Mouse (Mus musculus) frontal cortex, postnatal 14 days (tissue): ENCODE measurements at regions not wholly inside any gene's neighbourhood (a gene's known extent, or its start where the extent isn't known, plus 50 kb on each side); places are given as distances from the start of the nearest gene placed in this dataset.
"Not testable (repeated sequence)": the region's sequence is repeated elsewhere in the genome, so short reads cannot be mapped to it uniquely, and the experiment has no call there.

Experiments
- DNase-seq, 2 experiments: peaks; one replicate each; pipeline ENCODE4 v3.0.0; 2022; ENCODE audit warnings: low spot score in 2 of 2

DNA sequence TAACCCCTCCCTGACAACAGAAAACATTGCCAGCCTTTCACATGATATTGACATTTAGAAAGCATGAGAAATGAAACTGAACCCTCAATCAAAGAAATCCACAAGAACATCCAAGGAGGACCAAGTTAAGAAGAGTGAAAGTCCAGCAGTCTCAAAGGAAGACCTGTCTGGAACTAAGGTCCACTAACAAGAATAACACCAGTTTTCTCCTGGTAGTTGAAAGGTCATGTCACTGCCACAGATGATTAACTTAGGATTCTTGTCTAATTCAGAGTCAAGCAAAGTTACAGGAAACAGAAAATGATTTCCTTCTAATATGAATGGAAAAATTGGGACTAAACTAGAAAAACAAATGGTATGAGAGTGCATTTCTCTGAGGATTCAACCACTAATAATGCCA is 790.7 kb downstream of the Cypt12 start:
- no peak for DNase-seq

DNA sequence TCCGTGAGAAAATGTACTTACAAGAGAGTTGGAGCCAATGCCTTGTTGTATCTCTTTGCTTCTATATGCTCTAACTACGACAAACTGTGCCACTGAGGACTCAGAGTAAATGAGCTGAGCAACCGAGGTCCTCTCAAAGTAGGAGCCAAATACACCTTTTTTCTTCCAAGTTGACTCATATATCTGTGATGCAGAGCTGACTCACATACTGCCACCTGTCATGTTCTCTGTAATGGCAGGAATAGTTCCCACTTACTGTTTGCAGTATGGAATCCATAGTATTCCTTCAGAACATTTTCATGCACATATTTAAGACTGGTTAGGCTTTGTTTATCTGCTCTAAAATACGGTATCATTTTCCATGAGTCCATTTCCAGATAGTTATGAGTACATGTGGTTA is 792.1 kb downstream of the Cypt12 start:
- no peak for DNase-seq

DNA sequence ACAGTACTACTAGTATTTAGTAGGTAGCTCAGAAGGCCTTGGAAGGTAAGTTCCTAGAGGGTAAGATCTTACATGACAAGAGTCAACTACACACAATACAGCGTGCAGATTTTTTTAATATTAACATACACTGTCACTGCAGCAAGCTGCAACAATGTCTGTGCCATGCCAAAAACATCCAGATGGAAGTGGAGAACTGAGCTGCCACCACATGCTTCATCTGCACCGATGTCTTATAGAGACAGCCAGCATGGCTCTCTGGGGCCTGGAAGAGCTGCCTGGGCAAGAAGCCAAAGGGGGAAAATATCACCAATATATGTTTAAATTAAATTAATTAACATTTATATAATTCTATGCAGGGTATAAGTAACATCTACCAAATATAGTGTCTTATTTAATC is 795.3 kb downstream of the Cypt12 start:
- no peak for DNase-seq

DNA sequence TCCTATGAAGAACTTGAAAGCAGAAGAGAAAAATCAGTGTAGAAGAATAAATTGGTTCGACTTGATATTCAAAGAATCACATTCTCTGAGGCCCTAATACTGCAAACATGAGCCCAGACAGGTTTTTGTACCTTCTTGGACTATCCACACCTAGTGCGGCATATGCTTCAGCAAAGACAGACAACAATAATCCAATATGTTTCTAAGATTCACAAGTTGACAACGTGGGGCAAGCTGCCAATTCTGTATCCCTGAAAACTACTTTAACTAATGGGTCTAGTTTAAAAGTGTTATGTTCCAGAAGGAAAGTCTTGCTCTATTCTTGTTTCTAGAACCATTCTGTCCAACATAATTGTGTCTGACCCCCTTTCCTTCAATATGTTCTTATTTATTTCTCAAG is 796.0 kb downstream of the Cypt12 start:
- no peak for DNase-seq

DNA sequence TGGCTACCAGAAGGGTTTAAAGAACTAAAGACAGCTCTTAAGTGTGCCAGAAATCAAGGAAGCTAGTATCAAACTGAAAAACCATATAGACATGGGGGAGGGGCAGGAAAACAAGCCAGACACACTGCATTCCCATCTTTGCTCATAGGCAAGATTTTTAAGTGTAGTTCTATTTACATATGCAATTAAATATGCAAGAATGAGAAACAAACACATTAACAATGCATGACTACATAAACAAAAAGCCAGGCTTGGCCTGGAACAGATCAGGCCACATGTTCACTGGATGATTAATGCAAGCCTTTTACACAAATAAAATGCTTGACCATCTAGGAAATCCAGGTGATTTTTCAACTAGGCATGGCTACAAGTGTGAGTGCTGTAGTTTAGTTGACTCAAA is 798.0 kb downstream of the Cypt12 start:
- DNase-seq, result no peak

DNA sequence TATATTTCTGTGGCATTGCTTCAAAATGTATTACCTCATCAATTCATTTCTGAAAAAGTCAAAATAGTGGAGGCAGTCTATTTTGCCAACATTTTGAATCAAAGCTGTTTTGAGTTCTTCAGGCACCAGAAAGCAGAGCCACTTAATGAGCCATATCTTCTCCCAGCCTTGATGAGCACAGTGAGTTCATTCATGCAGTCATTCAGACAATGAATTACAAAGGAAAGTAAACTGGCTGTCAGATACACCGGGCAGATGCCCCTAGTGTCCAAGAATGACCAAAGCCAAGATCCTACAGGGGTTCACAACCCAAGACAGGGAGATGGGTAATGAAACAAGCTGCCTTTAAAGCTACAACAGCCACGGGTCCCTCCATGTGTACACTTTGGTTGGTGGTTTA is 798.7 kb downstream of the Cypt12 start:
- DNase-seq, result no peak

DNA sequence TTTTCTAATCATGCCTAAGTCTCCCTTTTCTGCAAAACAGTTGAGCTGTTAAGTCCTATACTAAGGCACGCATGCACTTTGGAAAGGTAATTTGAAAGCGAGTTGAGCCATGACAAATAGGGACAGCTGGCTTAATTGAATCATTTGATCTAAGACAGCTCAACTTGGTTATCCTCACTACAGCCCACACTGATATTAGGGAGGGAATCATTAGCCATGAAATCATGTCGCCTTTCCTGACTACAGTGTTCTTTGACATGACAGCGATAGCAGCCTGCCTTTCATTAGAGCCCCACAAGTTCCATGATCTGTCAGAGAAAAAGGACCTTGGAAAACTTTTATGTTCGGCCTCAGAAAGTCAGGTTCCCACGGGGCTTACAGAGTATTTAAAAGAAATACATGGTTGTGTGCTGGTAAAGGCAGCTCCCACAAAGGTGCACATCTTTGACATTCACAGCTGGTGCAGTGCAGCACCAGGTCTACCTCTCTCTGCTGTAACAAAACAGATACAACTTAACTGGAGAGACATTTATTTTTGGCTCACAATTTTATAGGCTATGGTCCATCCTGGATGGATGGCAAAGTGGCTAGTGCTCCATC is 803.5 kb downstream of the Cypt12 start:
- no peak for DNase-seq

DNA sequence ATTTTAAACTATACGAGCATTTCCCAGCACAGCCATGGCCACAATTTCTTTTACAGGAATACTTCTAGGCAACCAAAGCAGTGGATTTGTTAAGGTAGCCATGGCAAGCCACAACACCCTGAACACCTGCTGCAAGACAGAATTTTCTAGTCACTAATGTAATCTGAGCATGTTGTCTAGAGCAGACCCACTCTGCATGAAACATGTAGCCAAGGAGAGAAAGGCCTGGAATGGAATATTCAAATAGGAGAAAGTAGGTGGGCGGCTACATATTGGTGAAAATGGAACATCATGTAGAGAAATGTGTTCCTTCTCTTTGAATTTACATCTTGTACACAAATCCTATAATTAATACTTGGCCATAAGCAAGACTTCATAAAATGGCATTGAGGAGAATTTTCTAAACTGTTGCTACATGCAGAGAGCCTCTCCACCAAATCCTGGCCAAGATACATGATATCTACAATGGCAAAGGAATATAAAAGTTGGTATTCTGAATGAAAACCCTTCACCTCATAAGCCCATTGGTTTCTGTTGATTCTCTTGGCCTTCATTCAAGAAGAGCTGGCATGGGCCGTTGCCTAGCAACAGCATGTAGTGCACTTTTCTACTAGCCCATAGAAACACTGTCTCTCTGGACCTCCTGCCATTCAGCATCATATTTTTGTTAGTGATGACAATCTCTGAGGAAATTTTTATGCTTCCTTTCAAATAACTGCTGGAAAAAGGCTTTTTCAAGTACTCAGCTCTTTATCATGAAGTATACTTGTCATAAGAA is 816.3 kb downstream of the Cypt12 start:
- DNase-seq, result peak in 1 of 2 experiments; percentile 18

DNA sequence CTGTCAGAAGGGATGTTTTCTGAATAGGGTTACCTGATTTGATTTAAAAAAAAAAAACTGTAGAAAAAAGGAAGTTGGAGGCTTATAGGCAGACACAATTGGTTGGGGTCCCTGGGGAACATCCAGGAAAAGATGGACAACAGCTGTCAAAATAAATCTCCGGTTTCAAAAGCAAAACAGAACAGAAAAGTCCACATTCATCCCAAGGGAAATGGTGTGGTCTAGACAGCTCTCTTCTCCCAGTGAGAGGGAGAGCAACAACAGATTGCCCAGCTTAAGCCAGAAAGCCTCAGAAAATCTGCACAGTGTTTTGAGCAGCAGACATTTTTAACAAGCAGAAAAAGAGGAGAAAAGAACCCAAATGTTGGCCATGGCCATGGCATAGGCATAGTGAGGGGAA is 830.3 kb downstream of the Cypt12 start:
- DNase-seq, result no peak

DNA sequence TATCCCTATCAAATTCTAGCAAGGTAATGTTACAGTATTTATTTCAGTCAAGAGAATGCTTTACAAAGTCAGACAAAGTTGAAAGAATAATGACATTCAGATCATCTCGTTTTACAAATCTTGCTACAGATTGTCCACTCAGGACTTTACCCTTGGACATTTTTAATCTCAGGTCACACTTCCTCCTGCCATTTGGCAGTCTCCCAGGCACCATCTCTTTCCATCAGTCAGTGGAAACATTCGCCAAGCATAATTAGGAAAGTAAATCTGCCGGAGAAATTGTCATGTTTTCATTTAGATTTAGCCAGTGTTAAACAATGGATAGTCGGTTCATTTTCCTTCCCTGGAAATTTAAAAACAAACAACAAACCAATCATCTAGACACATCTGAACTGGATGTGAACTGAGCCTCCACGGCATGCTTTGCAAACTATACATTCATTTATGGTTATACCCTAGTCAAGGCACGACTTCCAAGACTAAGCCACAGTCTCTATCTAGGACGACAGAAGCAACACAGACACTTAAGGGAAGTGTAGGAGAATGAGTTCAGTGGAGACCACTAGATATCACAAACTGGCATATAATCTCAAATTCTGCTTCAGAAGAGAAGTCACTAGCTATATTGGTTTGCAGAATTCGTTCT is 839.4 kb downstream of the Cypt12 start:
- DNase-seq, result no peak

DNA sequence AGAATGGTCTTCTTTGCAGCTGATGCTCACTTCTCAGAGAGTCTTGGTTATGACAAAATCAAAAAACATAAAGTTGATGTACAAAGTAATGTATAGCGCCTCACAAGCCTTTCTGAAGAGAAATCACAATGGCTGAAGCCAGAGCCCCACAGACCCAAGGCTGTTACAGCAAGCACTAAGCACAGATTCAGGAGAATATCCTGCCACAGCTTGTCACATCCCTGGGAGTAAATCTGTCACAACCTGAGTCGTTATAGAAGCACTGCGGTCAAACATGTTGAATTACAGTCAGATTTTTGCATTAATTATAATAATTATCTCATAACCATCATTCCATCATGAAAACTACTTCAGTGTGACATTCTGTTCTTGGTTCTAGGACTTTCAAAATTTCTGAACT is 825.7 kb downstream of the 1700064H15Rik start:
- no peak for DNase-seq

DNA sequence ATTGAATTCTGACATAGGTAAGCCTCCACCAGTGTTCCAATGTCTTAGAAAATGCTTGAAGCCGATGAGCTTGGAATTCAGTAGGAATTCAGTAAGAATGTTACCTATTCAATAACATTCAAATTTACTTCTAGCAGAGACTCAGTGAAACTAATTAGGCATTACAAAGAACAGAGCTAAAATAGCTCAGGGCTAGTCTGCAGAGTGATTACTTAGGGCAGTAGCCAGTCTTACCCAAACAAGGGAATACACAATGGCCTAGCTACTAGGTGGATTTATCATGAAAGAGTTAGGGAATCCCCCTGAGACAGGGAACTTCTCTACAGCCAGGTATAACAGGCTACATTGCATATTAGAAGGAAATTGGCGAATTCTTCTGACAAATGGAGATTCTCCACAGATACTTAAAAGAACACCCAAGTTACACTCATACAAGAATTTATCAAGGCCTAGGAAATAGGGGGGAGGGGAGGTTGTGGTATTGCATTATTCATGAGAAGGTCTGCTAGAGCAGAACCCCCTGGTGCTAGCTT is 799.6 kb downstream of the 1700064H15Rik start:
- DNase-seq, result not testable (repeated sequence)

DNA sequence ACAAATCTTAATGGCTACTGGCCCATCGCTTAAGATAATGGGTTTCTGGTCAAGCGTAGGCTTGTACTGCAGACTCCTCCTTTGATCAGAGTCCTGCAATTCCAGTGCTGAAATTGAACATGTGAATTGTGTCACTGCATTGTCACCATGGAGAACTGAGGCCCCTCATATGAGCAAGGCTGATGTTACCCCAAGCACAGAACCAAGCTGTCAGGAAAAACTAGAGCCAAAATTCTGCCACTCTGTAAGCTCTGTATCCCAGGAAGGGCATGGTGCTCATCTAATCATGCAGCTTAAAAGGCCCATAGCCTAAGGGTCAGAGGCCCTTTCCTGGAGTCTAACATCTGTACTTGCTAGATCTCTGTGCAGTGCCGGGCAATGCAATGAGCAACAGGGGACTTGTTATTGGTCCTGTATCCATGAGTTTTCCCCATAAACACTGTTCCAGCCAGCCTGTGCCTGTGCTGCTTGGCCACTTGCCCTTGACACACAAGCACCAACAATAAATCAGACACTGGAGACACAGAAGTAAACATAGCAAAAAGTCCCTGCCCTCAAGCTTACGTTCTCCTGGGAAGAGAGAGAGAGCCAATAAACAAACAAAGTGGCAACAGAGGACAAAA is 760.2 kb downstream of the 1700064H15Rik start:
- no peak for DNase-seq

DNA sequence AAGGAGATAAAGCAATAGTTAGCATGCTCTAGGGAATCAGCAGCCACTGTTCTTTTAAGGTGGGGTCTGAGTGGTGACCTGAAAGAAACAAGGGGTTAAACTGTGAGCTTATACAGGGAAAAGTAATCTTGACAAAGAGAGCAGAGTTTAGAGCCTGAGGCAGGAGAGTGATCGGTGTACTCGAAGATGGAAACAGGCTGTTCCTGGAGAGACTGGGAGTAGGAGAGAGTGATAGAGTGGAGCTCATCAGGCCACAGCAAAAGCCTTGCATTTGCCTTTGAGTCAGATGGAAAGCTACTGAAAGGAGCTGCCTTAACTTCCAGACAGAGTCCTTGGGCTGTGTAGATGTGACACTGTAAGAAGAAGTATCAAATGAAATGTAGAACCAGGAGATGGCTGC is 759.7 kb downstream of the 1700064H15Rik start:
- no peak for DNase-seq

DNA sequence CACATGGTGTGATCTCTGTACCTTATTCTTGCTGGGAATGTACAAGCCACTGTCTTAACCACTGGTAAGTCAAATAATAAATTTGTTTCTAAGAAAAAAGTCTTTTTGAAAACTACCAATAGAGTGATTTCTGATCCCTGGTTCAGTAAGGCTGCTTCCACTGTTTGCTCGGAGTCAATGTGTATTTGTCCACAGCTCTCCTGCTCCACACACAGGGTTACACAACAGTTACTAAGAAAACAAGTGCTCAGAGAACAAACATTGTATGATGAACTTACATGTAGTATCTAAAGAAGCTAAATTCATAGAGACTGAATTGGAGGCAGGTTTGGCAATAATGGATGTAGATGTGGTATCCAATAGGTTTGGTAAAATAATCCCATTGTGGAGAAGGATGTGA is 751.4 kb downstream of the 1700064H15Rik start:
- DNase-seq, result no peak

DNA sequence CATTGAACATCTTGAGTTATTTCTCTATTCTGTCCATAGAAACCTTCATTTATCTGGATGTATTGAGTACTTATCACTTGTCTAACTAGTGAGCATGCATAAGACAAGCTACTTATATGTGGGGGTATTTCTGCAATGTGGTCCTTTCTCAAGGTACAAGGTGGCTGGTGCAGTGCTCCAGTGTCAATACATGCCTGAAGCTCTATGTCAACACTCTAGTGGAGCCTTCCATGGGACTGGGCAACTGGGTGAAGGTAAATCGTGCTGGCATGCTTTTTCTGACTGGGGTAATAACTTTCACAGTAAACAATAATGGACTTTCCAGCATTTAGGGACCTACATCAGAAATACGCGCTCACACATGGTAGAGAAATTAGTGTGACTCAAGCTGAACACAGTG is 750.9 kb downstream of the 1700064H15Rik start:
- DNase-seq, result no peak

DNA sequence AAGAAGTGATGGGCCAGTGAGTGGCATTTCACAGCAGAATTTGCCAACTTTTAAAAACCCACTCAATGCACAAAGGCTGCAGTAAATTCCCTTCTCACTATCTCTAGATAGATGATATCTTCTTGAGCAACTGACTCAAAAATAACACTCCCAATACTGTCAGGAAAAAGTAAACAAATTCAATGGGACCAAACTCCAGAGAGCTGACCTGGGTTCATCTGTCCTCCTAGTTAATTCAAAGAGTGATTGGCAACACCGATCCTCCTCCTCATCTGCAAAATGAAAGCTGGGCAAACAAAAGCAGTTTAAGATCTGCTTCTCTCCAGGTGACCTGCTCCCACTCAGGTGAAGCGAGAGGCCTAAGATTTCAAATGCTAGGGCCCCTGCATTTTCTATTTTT is 747.3 kb downstream of the 1700064H15Rik start:
- DNase-seq, result no peak

DNA sequence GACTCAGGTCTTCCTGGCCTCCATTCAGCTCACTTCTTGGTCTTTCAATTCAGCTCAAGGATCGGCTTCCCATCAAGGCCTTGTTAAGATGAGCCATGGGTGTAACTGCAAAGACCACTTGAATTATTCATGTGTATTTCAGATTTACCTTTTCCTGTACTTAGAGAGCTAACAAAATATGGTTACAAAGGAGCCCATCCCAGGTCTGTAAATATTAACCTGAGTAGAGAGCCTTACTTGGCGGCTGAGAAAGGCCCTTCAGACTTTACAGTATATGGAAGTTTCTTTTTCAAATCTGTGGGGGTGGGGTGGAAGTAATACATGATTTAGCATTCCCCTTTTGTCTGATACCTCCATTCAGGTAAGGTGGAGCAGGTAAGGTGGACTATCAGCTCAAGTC is 735.7 kb downstream of the 1700064H15Rik start:
- DNase-seq, result no peak

DNA sequence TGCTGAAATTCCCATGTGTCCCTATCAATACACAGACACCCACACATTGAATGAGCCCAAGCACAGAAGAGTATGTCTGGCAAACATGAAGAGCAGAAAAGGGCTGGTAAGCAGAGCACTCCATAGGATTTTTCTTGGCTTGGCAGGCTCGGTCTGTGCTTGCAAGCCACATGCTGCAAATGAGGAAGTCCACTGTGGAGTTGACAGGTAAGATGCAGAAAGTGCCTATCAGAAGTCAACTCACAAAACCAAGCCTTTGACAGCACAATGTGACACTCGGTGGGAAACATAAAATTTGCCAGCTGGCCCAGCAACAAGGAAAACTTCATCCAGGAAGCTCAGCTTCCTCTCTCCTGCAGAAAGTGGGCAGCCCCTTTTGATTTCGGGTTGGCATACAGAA is 722.7 kb downstream of the 1700064H15Rik start:
- DNase-seq, result peak in 1 of 2 experiments; percentile 9

DNA sequence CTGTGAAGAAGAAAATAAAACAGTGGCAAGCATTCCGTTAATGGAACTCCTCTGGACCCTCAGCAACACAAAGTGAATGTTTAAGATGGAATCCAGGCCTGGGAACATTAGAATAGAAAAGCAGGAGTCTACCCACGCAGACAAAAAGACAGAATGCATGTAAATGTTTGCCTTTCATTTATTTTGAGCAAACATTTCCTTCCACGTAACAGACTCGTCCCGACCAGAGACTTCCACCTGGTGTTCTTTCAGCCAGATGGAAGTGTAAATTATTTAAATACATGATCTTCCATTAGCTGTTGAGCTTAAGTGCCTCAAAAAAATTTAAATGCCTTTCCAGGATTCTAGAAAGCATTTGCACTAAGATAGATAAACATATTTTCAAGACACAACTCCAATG is 722.3 kb downstream of the 1700064H15Rik start:
- DNase-seq, result no peak

DNA sequence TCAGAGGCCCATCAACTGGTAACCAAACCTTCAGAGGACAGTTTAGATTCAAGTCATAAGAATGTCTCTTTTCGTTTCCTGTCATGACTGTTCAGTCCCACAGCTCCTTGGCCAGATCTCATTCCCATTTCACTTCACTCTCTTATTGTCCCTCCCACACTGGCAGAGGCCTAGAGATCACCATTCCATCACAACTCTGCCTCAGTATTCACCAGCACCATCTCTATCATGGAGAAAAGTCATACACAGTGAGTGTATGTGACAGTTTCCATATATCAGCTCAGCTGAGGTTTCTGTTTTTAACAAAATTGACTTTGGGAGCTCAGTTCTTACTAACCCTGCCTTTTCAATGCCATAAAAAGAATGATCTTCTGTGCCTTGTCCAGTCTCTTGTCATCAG is 719.7 kb downstream of the 1700064H15Rik start:
- DNase-seq, result no peak

DNA sequence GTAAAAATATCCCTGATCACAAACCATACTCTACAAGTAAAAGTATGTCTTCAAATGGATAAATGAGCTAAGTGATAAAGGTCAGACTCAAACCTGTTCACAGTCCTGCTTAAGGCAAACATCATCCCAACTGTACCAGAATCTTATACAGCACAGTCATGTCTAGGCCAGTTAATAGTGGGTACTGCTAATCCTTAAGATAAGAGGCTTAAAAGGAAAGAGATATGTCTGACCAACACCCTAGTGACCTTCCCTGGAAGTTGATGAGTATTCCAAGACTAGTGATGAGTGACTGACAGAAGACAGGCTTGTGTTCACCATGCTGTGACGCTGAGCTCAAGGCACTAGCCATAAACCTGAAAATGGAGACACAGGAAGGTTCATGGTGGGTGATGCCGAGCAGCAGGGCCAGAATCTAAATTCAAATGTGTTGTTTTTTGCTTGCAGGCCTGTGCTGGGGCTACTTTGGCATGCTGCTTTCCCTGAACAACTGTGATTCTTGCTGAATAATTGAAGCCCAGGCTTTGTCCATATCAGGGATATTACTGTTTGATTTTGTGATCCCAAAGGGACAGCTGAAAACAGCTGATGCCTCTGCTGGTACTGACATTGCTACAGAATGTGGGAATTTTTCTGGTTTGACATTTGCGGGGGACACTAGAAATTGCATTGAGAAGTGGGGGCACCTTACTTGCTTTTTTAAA is 699.9 kb downstream of the 1700064H15Rik start:
- no peak for DNase-seq
